In genomic region chr10:110455838-110456493, GRCm38 (mm10) we compare ENCODE assay signal across 8 mouse cellular contexts. TPM values are rescaled to one million over a fixed set of nuclear protein-coding genes. Genes with fewer than 3 reads are reported as not detected.
A peak's percentile ranks its signal among the peaks of the same experiment; 100 is the strongest.
DNase-seq lines count a peak whose midpoint lies in the region; ATAC-seq lines count a peak whose summit lies in the region.

Gene Nav3 (minus strand): TSS chr10:110456204.

- WGBS in midbrain, embryonic 11.5 days, result 0% methylated on average over 35 of the region's 50 CpGs

- H3K4me3 ChIP-seq in midbrain, embryonic 11.5 days (ENCODE audit: low read depth, low read length), result peak within 1 kb of the TSS; percentile 72

- H3K9me3 ChIP-seq in midbrain, embryonic 11.5 days (ENCODE audit: control insufficient read depth, low read length), result no peaks in the 10 kb centered on the region

- peak within 1 kb of the TSS; percentile 81 for H3K9ac ChIP-seq in midbrain, embryonic 11.5 days (ENCODE audit: low read length)

- DNase-seq in layer of hippocampus, adult 11-12 months (ENCODE audit: low spot score), result peak; percentile 75
- DNase-seq in layer of hippocampus, adult 9-10 months (ENCODE audit: low spot score), result no peak
- peak; percentile 79 for DNase-seq in embryo, embryonic 9.5 days (ENCODE audit: extremely low spot score)
- peak; percentile 51 to 64 for DNase-seq in gastrocnemius, postnatal 4 days (ENCODE audit: low spot score in 2 of 2)
- DNase-seq in kidney, adult 11 months, result peak; percentile 30
- DNase-seq in left cerebral cortex, postnatal 4 days, result peak; percentile 80
- DNase-seq in midbrain, embryonic 11.5 days (ENCODE audit: low spot score, missing footprints), result peak; percentile 96
- DNase-seq in spleen, postnatal 36 days (ENCODE audit: low spot score in 2 of 2), result peak; percentile 12 to 20

- no peaks in the 10 kb centered on the region for H3K36me3 ChIP-seq in midbrain, embryonic 11.5 days (ENCODE audit: control insufficient read depth, insufficient read depth, low read length)

- peak within 1 kb of the TSS; percentile 92 for H3K4me2 ChIP-seq in midbrain, embryonic 11.5 days

- peak within 1 kb of the TSS; percentile 44; the same call in 1 of the 2 replicates for H3K27ac ChIP-seq in midbrain, embryonic 11.5 days (ENCODE audit: low read depth, low read length)

- H3K4me1 ChIP-seq in midbrain, embryonic 11.5 days (ENCODE audit: control insufficient read depth, insufficient read depth, low read length), result no peaks in the 10 kb centered on the region

- no peaks in the 10 kb centered on the region; the same call in 1 of the 2 replicates for H3K27me3 ChIP-seq in midbrain, embryonic 11.5 days (ENCODE audit: control insufficient read depth, insufficient read depth, low read length)

- peak; percentile 93 for ATAC-seq in midbrain, embryonic 11.5 days (ENCODE audit: low FRiP score)

- intact Hi-C loops in left cerebral cortex, postnatal 4 days (cut with DNase I), result loop anchor here (5.0 kb wide), 1 partner anchor 191 kb away; no protein-coding TSS in a partner anchor

RNA-seq across cellular contexts. Expression of gene Nav3, which starts in this region (rescaled TPM):
- total RNA-seq in gastrocnemius, postnatal 4 days (2021), result 10 to 100 TPM; 24.3 to 26.3 TPM
- 100 to 1,000 TPM; 140 to 152 TPM for total RNA-seq in left cerebral cortex, postnatal 4 days (2021)
- 7.9 and 8.8 TPM in 2 replicates for polyA plus RNA-seq in midbrain, embryonic 11.5 days (2014; fragmentation: Nextera tagmentation; extraction: Ambion mirVana)

Comparison
In these comparisons a context has a peak if more than half of its experiments do, and no peak if none do; other contexts are left out.
1. RNA of gene Nav3 (total RNA-seq): 140 to 152 TPM in left cerebral cortex, postnatal 4 days; 24.3 to 26.3 TPM in gastrocnemius, postnatal 4 days; every median in the first group is over 4 times any median in the second.